Mouse (Mus musculus): ENCODE data around the gene 4933414I15Rik. TPM values are rescaled to one million over a fixed set of nuclear protein-coding genes. Genes with fewer than 3 reads are reported as not detected.

The 4933414I15Rik gene
- total RNA-seq (2015) (not detected in 2 replicates), total RNA-seq (2017) (not detected in 2 replicates)

GRCm38 (mm10) chr11:50943506-50943905 is at the start of gene 4933414I15Rik:
4933414I15Rik (minus strand) TSS chr11:50943765.
- no peak for ATAC-seq (ENCODE audit: poor library complexity, severe bottlenecking)

GRCm38 (mm10) chr11:50981667-50982066 is 38.1 kb upstream of the 4933414I15Rik start, which contains the start of gene Olfr1377:
Olfr1377 (plus strand) TSS chr11:50981967.
- no peak for ATAC-seq (ENCODE audit: poor library complexity, severe bottlenecking)

DNA sequence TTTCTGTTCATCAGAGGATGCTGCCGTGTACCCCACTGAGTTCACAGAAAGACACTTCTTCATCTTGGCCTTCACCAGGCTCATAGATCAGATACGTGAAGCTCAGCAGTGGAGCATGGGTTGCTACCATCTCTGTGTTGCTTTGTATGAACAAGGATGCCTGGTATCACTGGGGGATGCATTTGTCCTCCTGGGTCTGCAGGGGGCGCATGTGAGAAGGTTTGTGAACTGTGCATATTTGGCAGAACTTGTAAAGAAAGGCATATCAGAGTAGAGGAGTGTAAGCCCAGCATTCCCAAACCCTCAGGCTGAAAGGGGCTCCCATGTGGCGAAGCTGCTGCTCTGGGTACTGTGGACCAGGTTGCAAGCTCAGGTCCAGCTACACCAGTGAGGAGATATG is 33.7 kb upstream of the 4933414I15Rik start:
- no peak for ATAC-seq (ENCODE audit: poor library complexity, severe bottlenecking)

DNA sequence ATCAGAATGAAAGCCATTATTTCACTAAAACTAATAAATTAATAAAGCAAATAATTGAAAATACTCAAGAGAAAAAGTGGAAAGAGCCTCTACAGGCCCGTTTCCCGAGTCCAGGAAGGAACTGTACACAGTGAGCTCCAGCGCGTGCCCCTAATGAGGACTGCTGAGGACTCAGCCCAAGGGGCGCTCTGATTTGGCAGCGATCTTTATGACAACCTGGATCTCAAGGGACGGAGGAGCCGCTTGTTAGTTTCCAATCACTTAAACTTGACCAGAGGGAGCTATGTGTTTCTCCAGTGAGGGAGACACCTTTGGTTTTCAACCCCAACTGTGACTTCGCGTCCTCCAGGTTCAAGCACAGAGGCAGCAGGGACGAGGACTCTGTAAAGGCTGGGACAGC is 22.7 kb upstream of the 4933414I15Rik start, which contains the start of gene Olfr1378:
TSS of gene Olfr1378 (plus strand) at position 301 of the 400 bp plus-strand sequence.
- ATAC-seq (ENCODE audit: poor library complexity, severe bottlenecking): no peak

- no peak for ATAC-seq (ENCODE audit: poor library complexity, severe bottlenecking)
Measured at GRCm38 (mm10) chr11:50964886-50965285, 21.3 kb upstream of the 4933414I15Rik start.

DNA sequence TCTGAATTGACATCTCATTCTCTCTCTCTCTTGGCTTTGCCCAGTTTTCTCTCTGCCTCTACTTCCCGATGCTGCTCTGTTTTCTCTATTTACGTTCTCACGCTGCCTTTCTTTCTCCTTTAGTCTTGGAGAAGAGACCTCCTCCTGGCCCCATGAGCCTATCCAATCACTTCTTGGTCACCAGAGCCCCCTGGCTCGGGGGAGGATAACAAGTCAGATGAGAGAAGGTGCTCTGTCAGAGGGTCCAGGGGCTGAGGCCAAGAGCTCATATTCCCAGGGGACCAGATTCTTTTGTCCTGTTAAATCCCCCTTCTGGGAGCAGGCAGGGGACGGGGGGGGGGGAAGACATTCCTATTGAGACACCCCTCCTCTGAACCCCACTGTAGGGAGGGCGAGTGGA is 10.1 kb upstream of the 4933414I15Rik start, which contains the start of gene Prop1:
TSS of gene Prop1 (minus strand) at position 101 of the 400 bp plus-strand sequence.
- ATAC-seq (ENCODE audit: poor library complexity, severe bottlenecking): no peak

DNA sequence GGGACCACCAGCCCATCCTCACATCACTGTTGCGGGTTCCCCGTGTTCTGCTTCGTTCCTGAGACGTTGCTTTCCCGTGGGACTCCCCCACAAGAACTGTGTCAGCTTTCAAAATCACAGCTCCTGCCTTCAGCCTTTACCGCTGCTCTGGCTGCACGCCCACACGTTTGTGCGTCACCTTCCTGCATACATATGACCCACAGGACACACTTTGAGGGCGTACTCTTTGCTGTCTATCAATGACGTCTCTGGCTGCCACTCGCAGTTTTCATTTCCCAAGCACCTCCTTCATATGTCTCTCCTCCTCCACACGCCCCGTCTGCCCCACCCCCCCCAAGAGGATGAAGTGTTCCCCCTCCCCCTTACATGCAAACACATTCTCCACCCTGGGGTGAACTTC is 8.7 kb upstream of the 4933414I15Rik start:
- no peak for ATAC-seq (ENCODE audit: poor library complexity, severe bottlenecking)

GRCm38 (mm10) chr11:50942386-50942785 is 1.2 kb downstream of the 4933414I15Rik start:
- ATAC-seq (ENCODE audit: poor library complexity, severe bottlenecking): no peak

DNA sequence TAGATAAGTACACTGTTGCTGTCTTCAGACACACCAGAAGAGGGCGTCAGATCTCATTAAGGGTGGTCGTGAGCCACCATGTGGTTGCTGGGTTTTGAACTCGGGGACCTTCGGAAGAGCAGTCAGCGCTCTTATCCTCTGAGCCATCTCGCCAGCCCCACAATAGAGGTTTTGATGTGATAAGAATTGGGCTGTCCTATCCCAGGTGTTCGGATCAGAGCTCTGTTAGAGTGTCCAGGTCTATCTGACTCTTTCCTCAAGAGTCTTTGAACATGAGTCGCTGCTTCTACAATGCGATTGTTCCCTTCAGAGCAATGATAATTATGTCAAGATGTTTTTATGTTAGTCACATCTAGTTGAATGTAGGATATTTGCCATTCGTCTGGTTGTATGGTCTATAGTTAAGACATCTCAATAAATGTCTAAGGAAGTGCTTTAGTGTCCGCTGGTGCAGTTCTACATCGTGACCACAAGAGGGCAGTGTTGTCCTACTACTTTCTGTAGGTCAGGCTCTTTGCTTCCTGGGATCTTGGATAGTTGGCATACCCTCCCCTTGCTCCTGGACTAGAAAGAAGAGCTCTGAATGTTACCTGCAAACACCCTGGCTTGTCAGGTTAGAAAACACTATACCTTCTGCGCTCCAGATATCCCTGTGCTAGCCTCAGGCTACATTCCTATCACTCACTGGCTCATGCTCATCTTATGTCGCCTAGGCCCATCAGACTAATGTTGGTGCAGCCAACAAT is 3.8 kb downstream of the 4933414I15Rik start:
- peak; percentile 60 for ATAC-seq (ENCODE audit: poor library complexity, severe bottlenecking)

DNA sequence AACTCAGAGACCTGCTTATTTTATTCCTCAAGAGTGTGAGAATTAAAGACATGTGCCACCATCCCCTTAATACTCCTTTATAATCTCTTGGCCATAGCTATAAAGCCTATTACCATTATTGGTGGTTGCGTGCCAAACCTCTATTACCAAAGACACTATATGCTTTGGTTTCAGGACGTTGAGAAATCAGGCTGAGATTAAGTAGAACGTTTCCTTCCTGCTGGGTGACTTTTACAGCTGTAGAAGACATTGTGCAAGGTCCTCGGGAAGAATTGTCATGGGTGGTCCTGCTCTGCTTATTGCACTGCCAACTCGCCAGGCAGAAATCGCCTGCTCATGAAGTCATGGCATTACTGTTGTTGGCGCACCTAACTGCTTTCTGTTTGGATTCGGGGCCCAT is 5.1 kb downstream of the 4933414I15Rik start:
- ATAC-seq (ENCODE audit: poor library complexity, severe bottlenecking): no peak

DNA sequence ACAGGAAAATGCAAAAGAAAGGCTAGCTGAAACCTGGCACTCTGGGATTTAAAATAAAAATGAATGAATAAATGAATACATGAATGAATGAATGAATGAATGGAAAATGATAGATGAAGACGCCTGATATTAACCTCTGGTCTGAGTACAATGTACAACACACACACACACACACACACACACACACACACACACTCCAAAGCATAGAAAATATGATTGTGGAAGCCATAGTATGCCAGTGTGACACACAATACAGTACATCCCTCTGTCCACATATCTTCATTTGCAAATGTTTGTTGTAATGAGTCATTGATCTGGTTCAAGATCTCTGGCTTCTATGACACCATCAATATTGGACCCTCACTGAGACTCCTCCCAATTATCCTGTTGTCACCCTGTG is 11.5 kb downstream of the 4933414I15Rik start:
- no peak for ATAC-seq (ENCODE audit: poor library complexity, severe bottlenecking)

DNA sequence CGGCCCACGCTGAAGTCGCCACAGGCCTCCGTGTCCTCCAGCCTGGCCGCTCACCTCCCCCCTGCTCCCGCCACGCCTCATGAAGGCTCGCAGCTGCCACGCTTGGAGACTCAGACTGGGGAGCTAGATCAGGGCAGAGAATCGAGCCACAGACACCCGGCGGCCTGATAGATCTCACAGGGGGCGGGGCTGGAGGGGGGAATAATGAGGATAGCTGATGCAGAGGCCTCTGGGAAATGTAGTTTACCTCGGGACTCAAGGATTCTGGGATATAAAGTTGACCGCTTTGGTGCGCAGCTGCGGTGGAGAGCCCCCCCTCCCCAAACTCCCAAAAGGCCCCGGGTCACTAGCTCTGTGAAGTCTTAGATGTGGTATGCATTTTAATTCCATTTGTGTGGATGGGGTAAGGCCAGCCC is 12.1 kb downstream of the 4933414I15Rik start, which contains the start of gene Zfp354b:
TSS of gene Zfp354b (minus strand) at position 183 of the 416 bp plus-strand sequence.
- ATAC-seq (ENCODE audit: poor library complexity, severe bottlenecking): peak; percentile 56; the same call in 1 of the 2 replicates

DNA sequence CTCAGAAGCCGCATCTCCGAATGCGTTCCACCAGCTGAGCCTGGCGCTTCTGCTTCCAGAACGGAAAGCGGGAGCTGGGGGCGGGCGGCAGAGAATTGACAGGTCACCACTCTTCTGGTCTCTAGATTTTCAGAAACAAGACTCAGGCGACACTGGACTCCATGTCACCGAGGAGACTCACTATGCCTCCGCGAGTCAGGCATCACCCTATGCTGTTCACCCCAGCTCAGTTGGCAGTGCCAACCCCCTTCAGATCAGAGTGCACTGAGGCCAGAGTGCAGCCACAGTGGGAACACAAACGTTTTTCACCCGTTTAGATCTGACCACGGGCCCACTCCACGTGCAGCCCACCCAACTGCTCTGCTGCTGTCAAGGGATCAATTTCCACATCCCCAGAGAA is 12.5 kb downstream of the 4933414I15Rik start:
- ATAC-seq (ENCODE audit: poor library complexity, severe bottlenecking): no peak; the same call in 1 of the 2 replicates

DNA sequence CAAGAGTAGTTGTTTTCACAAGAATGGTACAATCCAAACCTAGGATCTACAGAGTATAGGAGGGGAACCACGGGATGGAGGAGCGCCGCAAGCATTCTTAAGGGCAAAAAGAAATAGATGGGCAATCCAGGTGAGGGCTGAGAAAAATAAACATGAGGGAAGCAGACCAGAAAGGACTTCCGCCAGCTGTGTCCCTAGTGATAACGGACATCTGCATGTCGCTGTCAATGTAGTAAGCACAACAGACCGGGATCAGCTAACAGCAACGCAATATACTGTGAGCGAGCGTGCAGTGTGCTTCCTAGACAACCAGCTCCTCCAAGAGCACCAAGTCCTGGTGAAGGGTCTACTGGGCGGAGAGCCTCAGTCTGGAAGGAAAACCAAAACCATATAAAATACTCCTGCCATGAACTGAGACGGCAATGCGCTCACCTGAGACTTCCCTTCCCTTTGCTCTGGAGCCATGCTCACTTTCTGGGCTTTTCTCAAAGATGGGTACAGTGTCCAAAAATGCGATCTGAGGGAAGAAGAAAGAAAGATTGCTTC is 13.0 kb downstream of the 4933414I15Rik start:
- ATAC-seq (ENCODE audit: poor library complexity, severe bottlenecking): no peak

DNA sequence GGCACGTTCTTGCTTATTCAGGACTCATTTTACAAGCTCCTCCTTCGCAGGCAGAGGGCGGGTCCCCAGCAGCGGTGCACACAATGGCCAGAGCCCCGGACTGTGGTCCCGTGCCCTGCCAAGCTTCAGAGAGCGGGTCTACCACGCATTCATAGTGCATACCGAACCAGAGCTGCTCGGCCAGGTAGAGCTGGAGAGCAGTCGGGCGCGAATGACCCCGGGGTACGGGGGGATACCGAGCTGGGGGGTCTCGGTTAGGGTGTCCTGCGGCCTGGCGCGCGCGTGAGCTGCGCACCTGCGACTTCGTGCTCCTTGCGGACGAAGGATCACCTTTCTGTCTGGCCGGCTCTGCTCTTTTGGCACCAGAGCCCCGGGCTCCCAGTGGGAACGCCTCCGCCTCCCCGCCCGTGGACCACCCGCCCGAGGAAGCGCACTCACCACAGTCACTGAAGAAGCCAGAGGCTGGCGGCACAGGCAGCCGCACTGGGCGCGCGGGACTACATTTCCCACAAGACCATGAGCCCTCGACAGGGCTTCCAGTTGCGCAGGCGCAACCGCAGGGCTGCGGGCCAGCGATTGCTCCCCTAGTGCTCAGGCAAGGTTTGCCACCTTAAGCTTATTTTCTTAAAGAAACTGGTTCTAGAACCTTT is 27.8 kb downstream of the 4933414I15Rik start, which contains the start of gene Zfp2:
TSS of gene Zfp2 (minus strand) at position 495 of the 650 bp plus-strand sequence.
- peak; percentile 96 for ATAC-seq (ENCODE audit: poor library complexity, severe bottlenecking)

DNA sequence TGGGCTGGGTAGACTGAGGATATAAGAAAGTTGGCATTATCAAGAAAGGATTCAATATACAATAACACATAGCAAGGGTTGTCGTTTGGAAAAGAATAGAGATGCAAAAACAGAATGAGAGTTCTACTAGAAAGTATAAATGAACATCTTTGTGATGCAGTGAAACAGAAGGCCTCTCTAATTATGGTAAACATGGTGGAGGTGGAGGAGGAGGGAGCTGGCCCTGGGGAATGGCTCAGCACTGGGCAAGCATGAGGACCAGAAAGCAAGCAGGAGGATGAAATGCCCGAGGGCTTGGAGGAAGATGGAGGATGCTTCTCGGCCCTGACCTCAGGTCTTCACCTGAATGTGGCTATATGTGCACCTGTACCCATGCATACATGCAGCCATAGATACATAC is 29.1 kb downstream of the 4933414I15Rik start:
- ATAC-seq (ENCODE audit: poor library complexity, severe bottlenecking): no peak

- no peak for ATAC-seq (ENCODE audit: poor library complexity, severe bottlenecking)
Measured at GRCm38 (mm10) chr11:50913301-50913700, 30.3 kb downstream of the 4933414I15Rik start.

GRCm38 (mm10) chr11:50908136-50908535 is 35.4 kb downstream of the 4933414I15Rik start:
- no peak for ATAC-seq (ENCODE audit: poor library complexity, severe bottlenecking)

DNA sequence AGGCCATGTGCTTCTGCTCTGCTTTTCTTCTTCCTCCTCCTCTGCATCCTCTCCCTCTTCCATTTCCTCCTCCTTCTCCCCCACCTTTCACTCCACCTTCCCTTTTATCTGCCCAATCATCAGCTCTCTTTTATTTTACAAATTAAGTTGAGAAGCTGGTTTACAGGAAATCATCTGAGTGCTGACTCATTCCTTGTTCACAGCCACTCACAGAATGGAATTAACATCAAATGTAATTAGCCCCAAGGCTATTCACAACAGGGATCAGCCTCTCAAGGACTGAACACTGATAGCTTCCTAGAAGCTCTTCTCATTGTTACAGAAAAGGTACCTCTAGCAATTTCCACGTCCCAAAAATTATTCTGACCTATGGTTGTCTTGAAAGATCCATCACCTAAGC is 46.2 kb downstream of the 4933414I15Rik start:
- ATAC-seq (ENCODE audit: poor library complexity, severe bottlenecking): no peak

DNA sequence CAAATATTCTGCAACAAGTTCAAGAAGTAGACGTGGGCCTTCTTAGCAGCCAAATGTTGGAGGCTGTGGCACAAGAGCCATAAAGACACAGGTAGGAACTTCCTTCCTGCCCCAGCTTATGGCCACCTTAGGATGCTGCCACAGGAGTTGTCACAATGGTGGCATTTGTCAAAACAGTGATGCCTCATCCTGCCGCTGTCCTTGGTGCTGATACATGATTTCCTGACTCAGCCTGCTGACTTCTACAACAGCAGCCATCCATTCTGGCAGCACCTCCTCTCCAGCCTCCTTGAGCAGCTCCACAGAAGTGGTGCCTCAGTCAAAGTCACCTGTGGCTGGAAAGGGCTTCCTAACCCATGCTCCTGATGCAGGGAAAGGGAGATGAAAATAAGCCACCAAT is 51.1 kb downstream of the 4933414I15Rik start:
- no peak for ATAC-seq (ENCODE audit: poor library complexity, severe bottlenecking)
